Mouse (Mus musculus): Measurements from ENCODE around the gene Olfr1508. TPM values are rescaled to one million over a fixed set of nuclear protein-coding genes. Genes with fewer than 3 reads are reported as not detected.
"Not testable (repeated sequence)": the region's sequence is repeated elsewhere in the genome, so short reads cannot be mapped to it uniquely, and the experiment has no call there.

The Olfr1508 gene
- polyA plus RNA-seq, 1 experiment, result not detected

- no peak within 1 kb of the TSS for H3K4me3 ChIP-seq (ENCODE audit: extremely low read depth, insufficient read depth, insufficient read length)
- no peak within 1 kb of the TSS; the same call in 1 of the 2 replicates for H3K27ac ChIP-seq (ENCODE audit: insufficient read depth, low read length)
- WGBS, result 93% methylated on average over 3 of the region's 3 CpGs
- no peaks in the 10 kb centered on the region for H3K4me1 ChIP-seq (ENCODE audit: control insufficient read depth, insufficient read depth, insufficient read length)
- no peak for DNase-seq (ENCODE audit: low read depth in 1 of 2, low spot score in 2 of 2)
- H3K36me3 ChIP-seq (ENCODE audit: control insufficient read depth, insufficient read depth, low read length), result no peaks in the 10 kb centered on the region
- no peaks in the 10 kb centered on the region for H3K27me3 ChIP-seq (ENCODE audit: control insufficient read depth, insufficient read depth, low read length)
- no peak for TF ChIP-seq POLR2A (IDR thresholded peaks at IDR 0.05; ENCODE audit: low read depth, low read length)
- no peak for TF ChIP-seq CTCF (IDR thresholded peaks at IDR 0.05; ENCODE audit: extremely low read depth, insufficient read depth, insufficient read length, insufficient replicate concordance)
Observed at GRCm38 (mm10) chr14:52414273-52414672, 53.0 kb downstream of the Olfr1508 start, which contains the start of gene Olfr1510. Gene Olfr1510 (minus strand): TSS chr14:52414373.

GRCm38 (mm10) chr14:52410142-52410919, 57.0 kb downstream of the Olfr1508 start:
- not testable (repeated sequence) for H3K4me3 ChIP-seq (ENCODE audit: extremely low read depth, insufficient read depth, insufficient read length); DNase-seq (ENCODE audit: low read depth in 1 of 2, low spot score in 2 of 2); H3K27me3 ChIP-seq (ENCODE audit: control insufficient read depth, insufficient read depth, low read length); H3K36me3 ChIP-seq (ENCODE audit: control insufficient read depth, insufficient read depth, low read length); H3K4me1 ChIP-seq (ENCODE audit: control insufficient read depth, insufficient read depth, insufficient read length); H3K27ac ChIP-seq (ENCODE audit: insufficient read depth, low read length)
- WGBS, result 50% methylated on average over 8 of the region's 10 CpGs

Other genes with a start within 250 kb of the Olfr1508 start
- gene Chd8, start 209.7 kb downstream of the Olfr1508 start, polyA plus RNA-seq (2012; rRNA removed), result 33.2 and 34.2 TPM in 2 replicates
- gene Tox4, start 188.3 kb downstream of the Olfr1508 start, polyA plus RNA-seq (2012; rRNA removed), result 27.5 and 31.0 TPM in 2 replicates
- gene Rab2b, start 187.9 kb downstream of the Olfr1508 start, polyA plus RNA-seq (2012; rRNA removed), result 6.5 and 7.3 TPM in 2 replicates
- gene Mettl3, start 162.4 kb downstream of the Olfr1508 start, polyA plus RNA-seq (2012; rRNA removed), result 24.1 and 26.2 TPM in 2 replicates
- gene Sall2, start 138.7 kb downstream of the Olfr1508 start, polyA plus RNA-seq (2012; rRNA removed), result 4.6 and 5.0 TPM in 2 replicates
- not detected in 2 replicates for gene Olfr1513, start 111.1 kb downstream of the Olfr1508 start, polyA plus RNA-seq (2012; rRNA removed)
- not detected in 2 replicates for gene Olfr1512, start 88.3 kb downstream of the Olfr1508 start, polyA plus RNA-seq (2012; rRNA removed)
- not detected in 2 replicates for gene Olfr1511, start 70.1 kb downstream of the Olfr1508 start, polyA plus RNA-seq (2012; rRNA removed)
- not detected in 2 replicates for gene Olfr1510, start 53.1 kb downstream of the Olfr1508 start, polyA plus RNA-seq (2012; rRNA removed)
- not detected in 2 replicates for gene Olfr1509, start 24.5 kb downstream of the Olfr1508 start, polyA plus RNA-seq (2012; rRNA removed)
- not detected in 2 replicates for gene Olfr1507, start 28.3 kb upstream of the Olfr1508 start, polyA plus RNA-seq (2012; rRNA removed)

Data from spleen, adult 2 months (tissue).